Mouse (Mus musculus) liver, adult (tissue): Measurements from ENCODE around the gene Gm20388.

Experiments
- GATA4 ChIP-seq: IDR thresholded peaks from 2 replicates; pipeline ENCODE4 v1.6.1; 2014; ENCODE audit warnings: mild to moderate bottlenecking, low read length; ENCODE audit not compliant: insufficient replicate concordance

Gm20388 gene

GRCm38 (mm10) chr8:120744448-120744847 is 833.8 kb downstream of the Gm20388 start:
- no peak for TF ChIP-seq GATA4

GRCm38 (mm10) chr8:120745226-120745625 is 834.6 kb downstream of the Gm20388 start:
- TF ChIP-seq GATA4, result no peak

GRCm38 (mm10) chr8:120746007-120746701 is 835.5 kb downstream of the Gm20388 start:
- no peak for TF ChIP-seq GATA4

DNA sequence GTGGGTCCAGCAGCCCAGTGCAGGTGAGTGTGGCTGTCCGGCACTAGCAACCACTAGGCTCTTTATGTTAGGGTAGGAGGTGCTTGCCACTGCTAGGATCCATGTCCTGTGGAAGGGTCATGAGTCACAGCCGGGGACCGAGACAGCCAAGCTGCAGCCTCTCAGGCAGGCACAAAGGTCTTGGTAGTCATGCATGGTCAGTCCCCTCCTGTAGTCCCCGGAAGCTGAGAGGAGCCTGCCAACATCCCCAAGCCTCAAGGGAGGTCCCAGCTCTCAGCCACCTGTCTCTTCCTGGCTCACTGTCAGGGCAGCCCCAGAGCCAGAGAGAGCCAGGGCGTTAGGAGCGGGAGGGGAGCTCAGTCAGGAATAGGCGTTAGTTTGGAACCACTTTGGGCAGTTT is 836.6 kb downstream of the Gm20388 start:
- TF ChIP-seq GATA4, result no peak

- no peak for TF ChIP-seq GATA4
Measured at GRCm38 (mm10) chr8:120750616-120751015, 840.0 kb downstream of the Gm20388 start.

GRCm38 (mm10) chr8:120751226-120752081 is 840.8 kb downstream of the Gm20388 start:
- TF ChIP-seq GATA4, result no peak

DNA sequence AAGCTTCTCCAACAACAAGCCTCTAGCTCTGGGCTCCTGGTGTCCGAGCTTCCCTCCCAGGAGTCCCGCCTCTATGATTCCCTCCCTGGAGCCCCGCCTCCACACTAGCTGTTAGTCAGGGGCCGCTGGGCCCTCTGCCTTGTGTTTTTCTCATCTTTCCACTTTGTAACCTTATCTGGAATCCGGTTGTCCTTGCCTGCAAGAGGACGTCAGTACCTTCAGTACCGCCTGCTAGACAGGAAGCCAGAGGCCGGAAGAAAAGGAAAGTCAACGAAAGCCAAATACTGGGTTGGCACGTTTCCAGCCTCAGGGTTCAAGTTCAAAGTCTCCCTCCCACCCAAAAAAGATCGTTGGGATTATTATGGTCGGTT is 841.4 kb downstream of the Gm20388 start:
- peak; percentile 90 for TF ChIP-seq GATA4

DNA sequence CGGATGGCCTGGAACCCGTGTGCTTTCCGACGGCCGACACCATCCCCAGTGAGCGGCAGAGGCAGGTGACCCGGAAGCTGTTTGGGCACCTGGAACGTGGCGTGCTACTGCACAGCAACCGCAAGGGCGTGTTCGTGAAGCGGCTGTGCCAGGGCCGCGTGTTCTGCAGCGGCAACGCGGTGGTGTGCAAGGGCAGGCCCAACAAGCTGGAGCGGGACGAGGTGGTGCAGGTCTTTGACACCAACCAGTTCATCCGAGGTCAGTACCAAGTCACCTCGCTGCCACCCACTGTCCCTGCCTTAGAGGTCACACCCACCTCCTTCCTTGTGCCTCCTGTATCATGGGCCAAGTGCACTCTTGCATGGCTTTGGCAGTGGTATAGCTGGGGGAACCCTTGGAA is 842.8 kb downstream of the Gm20388 start:
- no peak for TF ChIP-seq GATA4

- no peak for TF ChIP-seq GATA4
Measured at GRCm38 (mm10) chr8:120755306-120756297, 845.0 kb downstream of the Gm20388 start.

GRCm38 (mm10) chr8:120758005-120758404 is 847.4 kb downstream of the Gm20388 start:
- TF ChIP-seq GATA4, result no peak

DNA sequence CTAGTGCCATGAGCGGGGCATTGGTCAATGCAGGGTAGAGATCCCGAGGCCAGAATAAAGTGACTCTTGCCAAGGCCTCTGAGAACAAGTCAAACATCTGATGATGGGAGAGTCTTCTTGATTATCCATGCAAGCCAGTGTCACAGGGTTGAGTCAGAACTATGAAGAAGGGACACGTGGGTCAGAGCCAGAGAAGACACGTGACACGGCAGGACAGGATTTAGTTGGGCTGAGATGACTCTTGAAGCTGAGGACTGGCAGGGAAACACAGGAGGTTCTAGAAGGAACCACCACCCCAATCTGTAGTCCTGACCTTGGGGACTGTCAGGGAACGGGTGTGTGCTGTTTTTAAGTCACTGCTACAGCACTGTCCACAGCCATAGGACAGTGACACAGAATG is 849.2 kb downstream of the Gm20388 start:
- no peak for TF ChIP-seq GATA4

- no peak for TF ChIP-seq GATA4
Measured at GRCm38 (mm10) chr8:120760341-120761215, 849.9 kb downstream of the Gm20388 start.

DNA sequence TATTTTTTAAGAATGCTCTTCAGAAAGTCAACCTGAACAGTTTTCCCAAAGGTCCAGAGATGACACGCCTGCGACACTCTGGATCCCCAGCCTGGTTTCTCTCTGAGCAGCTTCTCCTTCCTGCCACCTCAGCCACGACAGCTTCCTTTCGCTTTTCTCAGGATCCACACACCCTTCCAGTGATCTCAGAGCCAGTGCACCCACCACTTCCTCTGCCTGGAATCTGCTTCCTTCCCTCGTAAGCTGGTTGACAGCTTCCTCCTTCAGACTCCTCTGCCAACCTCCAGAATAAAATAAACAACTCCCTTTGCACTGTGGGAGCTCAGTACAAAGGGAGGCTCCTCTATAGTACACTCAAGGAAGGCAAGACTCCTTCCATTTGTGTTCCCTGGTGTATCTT is 852.6 kb downstream of the Gm20388 start:
- no peak for TF ChIP-seq GATA4

DNA sequence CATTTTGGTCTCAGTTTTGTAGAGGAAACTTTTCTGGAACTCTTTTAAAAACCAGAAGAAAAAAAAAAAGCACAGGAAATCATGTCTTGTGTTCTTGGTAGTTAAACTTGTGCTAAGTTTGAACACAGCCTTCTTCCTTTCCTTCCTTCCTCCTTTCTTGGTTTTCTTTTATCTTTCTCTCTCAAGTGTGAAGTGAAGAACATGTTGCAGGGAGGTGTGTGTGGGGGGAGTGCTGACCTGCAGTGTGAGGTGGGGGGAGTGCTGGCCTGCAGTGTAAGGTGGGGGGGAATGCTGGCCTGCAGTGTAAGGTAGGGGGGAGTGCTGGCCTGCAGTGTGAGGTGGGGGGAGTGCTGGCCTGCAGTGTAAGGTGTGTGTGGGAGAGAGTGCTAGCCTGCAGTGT is 854.0 kb downstream of the Gm20388 start:
- no peak for TF ChIP-seq GATA4
